Mouse (Mus musculus): ENCODE results near the gene Stk24. TPM values are rescaled to one million over a fixed set of nuclear protein-coding genes. Genes with fewer than 3 reads are reported as not detected.
A peak's percentile ranks its signal among the peaks of the same experiment; 100 is the strongest.

Gene Stk24
- polyA plus RNA-seq, 1 experiment from 2014 or later = 47.7 TPM

- no peak for ATAC-seq (ENCODE audit: insufficient number of reproducible peaks, insufficient read depth, low FRiP score, low TSS enrichment, low read depth)
- no peaks in the 10 kb centered on the region for H3K27me3 ChIP-seq
- H3K4me1 ChIP-seq (replicated peaks) = peaks cover 30% of the 10 kb centered on the region
- H3K36me3 ChIP-seq = no peaks in the 10 kb centered on the region
- H3K27ac ChIP-seq = no peak overlapping the region
- no peak overlapping the region for H3K4me2 ChIP-seq
- 88% methylated on average over 2 of the region's 2 CpGs for WGBS
- no peak overlapping the region for H3K4me3 ChIP-seq (replicated peaks)
- no peaks in the 10 kb centered on the region for H3K9me3 ChIP-seq
- no peak overlapping the region for H3K9ac ChIP-seq (replicated peaks)
These were observed 53.4 kb downstream of the Stk24 start for GRCm38 (mm10) chr14:121326432-121326831.

- H3K27me3 ChIP-seq = no peaks in the 10 kb centered on the region
- no peak overlapping the region for H3K9ac ChIP-seq (replicated peaks)
- no peak overlapping the region for H3K27ac ChIP-seq
- H3K4me3 ChIP-seq (replicated peaks) = no peak overlapping the region
- no peak overlapping the region for H3K4me2 ChIP-seq
- no peaks in the 10 kb centered on the region for H3K36me3 ChIP-seq
- H3K9me3 ChIP-seq = peaks cover 3% of the 10 kb centered on the region; the same call in 1 of the 2 replicates
- H3K4me1 ChIP-seq (replicated peaks) = peaks cover 30% of the 10 kb centered on the region
- ATAC-seq (ENCODE audit: insufficient number of reproducible peaks, insufficient read depth, low FRiP score, low TSS enrichment, low read depth) = no peak; the same call in 1 of the 2 replicates
- 81% methylated on average over 17 of the region's 17 CpGs for WGBS
These were observed 55.1 kb downstream of the Stk24 start for GRCm38 (mm10) chr14:121324521-121325330.

GRCm38 (mm10) chr14:121322641-121323040 lies 57.2 kb downstream of the Stk24 start:
- Histone ChIP-seq H3K36me3 (no peaks in the 10 kb centered on the region), H3K9me3 (peaks cover 3% of the 10 kb centered on the region; the same call in 1 of the 2 replicates), H3K27me3 (no peaks in the 10 kb centered on the region), H3K4me1 (replicated peaks) (peaks cover 25% of the 10 kb centered on the region), H3K4me2 (no peak overlapping the region), H3K27ac (no peak overlapping the region), H3K4me3 (replicated peaks) (no peak overlapping the region), H3K9ac (replicated peaks) (no peak overlapping the region)
- ATAC-seq (ENCODE audit: insufficient number of reproducible peaks, insufficient read depth, low FRiP score, low TSS enrichment, low read depth) = no peak
- WGBS = 92% methylated on average over 7 of the region's 7 CpGs

GRCm38 (mm10) chr14:121322150-121322549 lies 57.7 kb downstream of the Stk24 start:
- 91% methylated on average over 5 of the region's 5 CpGs for WGBS
- no peak for ATAC-seq (ENCODE audit: insufficient number of reproducible peaks, insufficient read depth, low FRiP score, low TSS enrichment, low read depth)
- Histone ChIP-seq H3K4me1 (replicated peaks) (peaks cover 25% of the 10 kb centered on the region), H3K9ac (replicated peaks) (no peak overlapping the region), H3K4me3 (replicated peaks) (no peak overlapping the region), H3K4me2 (no peak overlapping the region), H3K27me3 (no peaks in the 10 kb centered on the region), H3K27ac (no peak overlapping the region), H3K36me3 (no peaks in the 10 kb centered on the region), H3K9me3 (peaks cover 3% of the 10 kb centered on the region; the same call in 1 of the 2 replicates)

GRCm38 (mm10) chr14:121318382-121318781 lies 61.4 kb downstream of the Stk24 start:
- no peaks in the 10 kb centered on the region for H3K27me3 ChIP-seq
- H3K9ac ChIP-seq (replicated peaks) = no peak overlapping the region
- no peak overlapping the region for H3K4me3 ChIP-seq (replicated peaks)
- H3K9me3 ChIP-seq = peaks cover 3% of the 10 kb centered on the region; the same call in 1 of the 2 replicates
- no peaks in the 10 kb centered on the region for H3K36me3 ChIP-seq
- ATAC-seq (ENCODE audit: insufficient number of reproducible peaks, insufficient read depth, low FRiP score, low TSS enrichment, low read depth) = no peak
- no peak overlapping the region for H3K4me2 ChIP-seq
- H3K27ac ChIP-seq = no peak overlapping the region
- WGBS = 80% methylated on average over 5 of the region's 5 CpGs
- H3K4me1 ChIP-seq (replicated peaks) = peaks cover 29% of the 10 kb centered on the region

- Histone ChIP-seq H3K9me3 (peaks cover 3% of the 10 kb centered on the region; the same call in 1 of the 2 replicates), H3K4me3 (replicated peaks) (no peak overlapping the region), H3K9ac (replicated peaks) (no peak overlapping the region), H3K27ac (no peak overlapping the region), H3K27me3 (no peaks in the 10 kb centered on the region), H3K4me1 (replicated peaks) (peaks cover 38% of the 10 kb centered on the region), H3K36me3 (no peaks in the 10 kb centered on the region), H3K4me2 (no peak overlapping the region)
- ATAC-seq (ENCODE audit: insufficient number of reproducible peaks, insufficient read depth, low FRiP score, low TSS enrichment, low read depth) = no peak
- 90% methylated on average over 3 of the region's 3 CpGs for WGBS
These were observed 62.5 kb downstream of the Stk24 start for GRCm38 (mm10) chr14:121317312-121317671.

- Histone ChIP-seq H3K9me3 (peaks cover 3% of the 10 kb centered on the region; the same call in 1 of the 2 replicates), H3K27me3 (no peaks in the 10 kb centered on the region), H3K4me1 (replicated peaks) (peaks cover 43% of the 10 kb centered on the region), H3K4me3 (replicated peaks) (no peak overlapping the region), H3K27ac (peak overlapping the region; percentile 29; the same call in 1 of the 2 replicates), H3K36me3 (no peaks in the 10 kb centered on the region), H3K4me2 (no peak overlapping the region), H3K9ac (replicated peaks) (no peak overlapping the region)
- 71% methylated on average over 13 of the region's 13 CpGs for WGBS
- no peak for ATAC-seq (ENCODE audit: insufficient number of reproducible peaks, insufficient read depth, low FRiP score, low TSS enrichment, low read depth)
These were observed 63.0 kb downstream of the Stk24 start for GRCm38 (mm10) chr14:121316631-121317311.

GRCm38 (mm10) chr14:121316136-121316535 lies 63.7 kb downstream of the Stk24 start:
- Histone ChIP-seq H3K4me1 (replicated peaks) (peaks cover 49% of the 10 kb centered on the region), H3K36me3 (no peaks in the 10 kb centered on the region), H3K9me3 (peaks cover 3% of the 10 kb centered on the region; the same call in 1 of the 2 replicates), H3K27ac (peak overlapping the region; percentile 45; the same call in 1 of the 2 replicates), H3K4me3 (replicated peaks) (no peak overlapping the region), H3K9ac (replicated peaks) (no peak overlapping the region), H3K27me3 (no peaks in the 10 kb centered on the region), H3K4me2 (no peak overlapping the region)
- ATAC-seq (ENCODE audit: insufficient number of reproducible peaks, insufficient read depth, low FRiP score, low TSS enrichment, low read depth) = no peak
- 39% methylated on average over 5 of the region's 5 CpGs for WGBS

- no peaks in the 10 kb centered on the region for H3K9me3 ChIP-seq
- H3K9ac ChIP-seq (replicated peaks) = no peak overlapping the region
- H3K27me3 ChIP-seq = no peaks in the 10 kb centered on the region
- no peak overlapping the region for H3K4me3 ChIP-seq (replicated peaks)
- no peak for ATAC-seq (ENCODE audit: insufficient number of reproducible peaks, insufficient read depth, low FRiP score, low TSS enrichment, low read depth)
- no peaks in the 10 kb centered on the region for H3K36me3 ChIP-seq
- peaks cover 61% of the 10 kb centered on the region for H3K4me1 ChIP-seq (replicated peaks)
- 85% methylated on average over 3 of the region's 3 CpGs for WGBS
- no peak overlapping the region for H3K27ac ChIP-seq
- H3K4me2 ChIP-seq = no peak overlapping the region
These were observed 64.9 kb downstream of the Stk24 start for GRCm38 (mm10) chr14:121314934-121315333.

- H3K4me3 ChIP-seq (replicated peaks) = no peak overlapping the region
- H3K27ac ChIP-seq = no peak overlapping the region
- H3K4me2 ChIP-seq = no peak overlapping the region
- ATAC-seq (ENCODE audit: insufficient number of reproducible peaks, insufficient read depth, low FRiP score, low TSS enrichment, low read depth) = no peak
- H3K4me1 ChIP-seq (replicated peaks) = peaks cover 64% of the 10 kb centered on the region
- 94% methylated on average over 10 of the region's 10 CpGs for WGBS
- H3K27me3 ChIP-seq = no peaks in the 10 kb centered on the region
- H3K9me3 ChIP-seq = no peaks in the 10 kb centered on the region
- H3K36me3 ChIP-seq = no peaks in the 10 kb centered on the region
- H3K9ac ChIP-seq (replicated peaks) = no peak overlapping the region
These were observed 66.5 kb downstream of the Stk24 start for GRCm38 (mm10) chr14:121313283-121313682.

- Histone ChIP-seq H3K4me3 (replicated peaks) (no peak overlapping the region), H3K4me1 (replicated peaks) (peaks cover 50% of the 10 kb centered on the region), H3K27ac (no peak overlapping the region; the same call in 1 of the 2 replicates), H3K9ac (replicated peaks) (no peak overlapping the region), H3K27me3 (no peaks in the 10 kb centered on the region), H3K4me2 (no peak overlapping the region), H3K36me3 (peaks cover 11% of the 10 kb centered on the region; the same call in 1 of the 2 replicates), H3K9me3 (no peaks in the 10 kb centered on the region)
- ATAC-seq (ENCODE audit: insufficient number of reproducible peaks, insufficient read depth, low FRiP score, low TSS enrichment, low read depth) = no peak
- WGBS = 84% methylated on average over 2 of the region's 2 CpGs
These were observed 68.7 kb downstream of the Stk24 start for GRCm38 (mm10) chr14:121311083-121311482.

Data from limb, embryonic 12.5 days (tissue).